Mouse (Mus musculus): ENCODE data around the gene Ccnd3.
A peak's percentile ranks its signal among the peaks of the same experiment; 100 is the strongest.

Ccnd3 gene

GRCm38 (mm10) chr17:47616652-47617051 is 111.8 kb downstream of the Ccnd3 start:
- DNase-seq (ENCODE audit: low read depth, low spot score), result no peak

GRCm38 (mm10) chr17:47617605-47618307 is 112.9 kb downstream of the Ccnd3 start:
- no peak for DNase-seq (ENCODE audit: low read depth, low spot score)

GRCm38 (mm10) chr17:47618556-47619311 is 113.9 kb downstream of the Ccnd3 start:
- DNase-seq (ENCODE audit: low read depth, low spot score), result no peak

- no peak for DNase-seq (ENCODE audit: low read depth, low spot score)
Measured at GRCm38 (mm10) chr17:47622912-47623554, 118.2 kb downstream of the Ccnd3 start.

- peak; percentile 72 for DNase-seq (ENCODE audit: low read depth, low spot score)
Measured at GRCm38 (mm10) chr17:47624572-47624971, 119.7 kb downstream of the Ccnd3 start.

- no peak for DNase-seq (ENCODE audit: low read depth, low spot score)
Measured at GRCm38 (mm10) chr17:47625088-47625487, 120.2 kb downstream of the Ccnd3 start.

- no peak for DNase-seq (ENCODE audit: low read depth, low spot score)
Measured at GRCm38 (mm10) chr17:47626031-47626430, 121.2 kb downstream of the Ccnd3 start.

- no peak for DNase-seq (ENCODE audit: low read depth, low spot score)
Measured at GRCm38 (mm10) chr17:47627791-47628190, 122.9 kb downstream of the Ccnd3 start.

GRCm38 (mm10) chr17:47628851-47629676 is 124.2 kb downstream of the Ccnd3 start:
- peak; percentile 98 for DNase-seq (ENCODE audit: low read depth, low spot score)

- no peak for DNase-seq (ENCODE audit: low read depth, low spot score)
Measured at GRCm38 (mm10) chr17:47629717-47630677, 125.1 kb downstream of the Ccnd3 start.

GRCm38 (mm10) chr17:47630678-47631065 is 125.8 kb downstream of the Ccnd3 start, which contains the start of gene Usp49:
TSS of gene Usp49 (plus strand) at chr17:47630690.
- DNase-seq (ENCODE audit: low read depth, low spot score), result no peak

GRCm38 (mm10) chr17:47632181-47632840 is 127.5 kb downstream of the Ccnd3 start:
- DNase-seq (ENCODE audit: low read depth, low spot score), result no peak

GRCm38 (mm10) chr17:47633999-47634770 is 129.3 kb downstream of the Ccnd3 start:
- no peak for DNase-seq (ENCODE audit: low read depth, low spot score)

- DNase-seq (ENCODE audit: low read depth, low spot score), result peak; percentile 54
Measured at GRCm38 (mm10) chr17:47642992-47643391, 138.1 kb downstream of the Ccnd3 start.

GRCm38 (mm10) chr17:47646683-47647082 is 141.8 kb downstream of the Ccnd3 start:
- peak; percentile 94 for DNase-seq (ENCODE audit: low read depth, low spot score)

- DNase-seq (ENCODE audit: low read depth, low spot score), result peak; percentile 85
Measured at GRCm38 (mm10) chr17:47648966-47649365, 144.1 kb downstream of the Ccnd3 start.
